Mouse (Mus musculus) megakaryocyte progenitor cell, adult 5-6 weeks (primary cell): ENCODE measurements around the gene Sowahd. TPM values are rescaled to one million over a fixed set of nuclear protein-coding genes. Genes with fewer than 3 reads are reported as not detected.

Experiments used
- ATAC-seq: replicated peaks from 2 replicates; pipeline ENCODE4 v1.8.0; 2016; ENCODE audit warnings: mild to moderate bottlenecking, moderate TSS enrichment, inconsistent platforms; ENCODE audit not compliant: poor library complexity
- total RNA-seq, 2 experiments: library from RNA; stranded (forward) in 1 of 2; stranded (reverse) in 1 of 2; fragments of 157-497, 149-512 nt in 1 of 2; fragments of 200-1000 nt in 1 of 2; gene quantifications; 2 replicates each; pipeline versions ENCODE4 v1.2.3 to v1.2.4; 2015 to 2017

Sowahd gene
- total RNA-seq, 2 experiments from 2014 or later = 0.25 to 1.00 TPM

GRCm38 (mm10) chrX:37088778-37089177, 40.1 kb downstream of the Sowahd start:
- no peak for ATAC-seq

GRCm38 (mm10) chrX:37091457-37091856, 42.8 kb downstream of the Sowahd start:
- no peak for ATAC-seq

- ATAC-seq = 0 out of 2 replicates have a peak, but pooled peaks have one; percentile 31
Observed at GRCm38 (mm10) chrX:37095106-37095768, 46.6 kb downstream of the Sowahd start.

GRCm38 (mm10) chrX:37098681-37099080, 50.0 kb downstream of the Sowahd start:
- ATAC-seq = no peak

Other genes starting within 250 kb of the Sowahd start
- gene Ube2a, start 174.9 kb upstream of the Sowahd start, total RNA-seq (2015) = 76.8 and 92.8 TPM in 2 replicates
- gene Ube2a, start 174.9 kb upstream of the Sowahd start, total RNA-seq (2017) = 23.2 and 26.2 TPM in 2 replicates
- gene C330007P06Rik, start 174.7 kb upstream of the Sowahd start, total RNA-seq (2015) = 29.1 and 31.2 TPM in 2 replicates
- 63.5 and 75.6 TPM in 2 replicates for gene C330007P06Rik, start 174.7 kb upstream of the Sowahd start, total RNA-seq (2017)
- 27.8 and 31.2 TPM in 2 replicates for gene Nkrf, start 145.9 kb upstream of the Sowahd start, total RNA-seq (2015)
- 9.8 and 14.1 TPM in 2 replicates for gene Nkrf, start 145.9 kb upstream of the Sowahd start, total RNA-seq (2017)
- gene Sept6, start 57.1 kb upstream of the Sowahd start, total RNA-seq (2015) = 50.1 and 53.5 TPM in 2 replicates
- 42.1 and 44.1 TPM in 2 replicates for gene Sept6, start 57.1 kb upstream of the Sowahd start, total RNA-seq (2017)
- gene Rpl39, start 36.6 kb downstream of the Sowahd start, total RNA-seq (2015) = 1,695 and 1,778 TPM in 2 replicates
- gene Rpl39, start 36.6 kb downstream of the Sowahd start, total RNA-seq (2017) = 4,041 and 4,700 TPM in 2 replicates
- 55.0 and 70.9 TPM in 2 replicates for gene Upf3b, start 61.5 kb downstream of the Sowahd start, total RNA-seq (2015)
- gene Upf3b, start 61.5 kb downstream of the Sowahd start, total RNA-seq (2017) = 57.4 and 71.0 TPM in 2 replicates
- 20.9 and 22.5 TPM in 2 replicates for gene Nkap, start 78.0 kb downstream of the Sowahd start, total RNA-seq (2015)
- gene Nkap, start 78.0 kb downstream of the Sowahd start, total RNA-seq (2017) = 29.1 and 34.3 TPM in 2 replicates
- 0.20 TPM in 1 of 2 replicates, not detected in the other for gene Akap14, start 120.0 kb downstream of the Sowahd start, total RNA-seq (2015)
- not detected in 2 replicates for gene Akap14, start 120.0 kb downstream of the Sowahd start, total RNA-seq (2017)
- gene Ndufa1, start 142.3 kb downstream of the Sowahd start, total RNA-seq (2015) = 169 and 211 TPM in 2 replicates
- 92.0 and 145 TPM in 2 replicates for gene Ndufa1, start 142.3 kb downstream of the Sowahd start, total RNA-seq (2017)
- gene Rnf113a1, start 142.4 kb downstream of the Sowahd start, total RNA-seq (2015) = 6.6 and 9.7 TPM in 2 replicates
- gene Rnf113a1, start 142.4 kb downstream of the Sowahd start, total RNA-seq (2017) = 4.4 and 6.0 TPM in 2 replicates
- gene Gm9, start 162.2 kb downstream of the Sowahd start, total RNA-seq (2015) = not detected in 2 replicates
- not detected in 2 replicates for gene Gm9, start 162.2 kb downstream of the Sowahd start, total RNA-seq (2017)
- gene Rhox1, start 173.4 kb downstream of the Sowahd start, total RNA-seq (2015) = not detected in 2 replicates
- not detected in 2 replicates for gene Rhox1, start 173.4 kb downstream of the Sowahd start, total RNA-seq (2017)
- gene Rhox2a, start 196.1 kb downstream of the Sowahd start, total RNA-seq (2015) = not detected in 2 replicates
- gene Rhox2a, start 196.1 kb downstream of the Sowahd start, total RNA-seq (2017) = not detected in 2 replicates
- not detected in 2 replicates for gene Rhox3a, start 201.1 kb downstream of the Sowahd start, total RNA-seq (2015)
- not detected in 2 replicates for gene Rhox3a, start 201.1 kb downstream of the Sowahd start, total RNA-seq (2017)
- not detected in 2 replicates for gene Rhox4a, start 216.5 kb downstream of the Sowahd start, total RNA-seq (2015)
- not detected in 2 replicates for gene Rhox4a, start 216.5 kb downstream of the Sowahd start, total RNA-seq (2017)